Mouse (Mus musculus) bone marrow, adult 2 months (tissue): ENCODE data around the gene H2afj. TPM values are rescaled to one million over a fixed set of nuclear protein-coding genes. Genes with fewer than 3 reads are reported as not detected.
"Not testable (repeated sequence)": the region's sequence is repeated elsewhere in the genome, so short reads cannot be mapped to it uniquely, and the experiment has no call there.

Source experiments
- H3K27ac ChIP-seq: fragments of 200-500 bp; 2 replicates; pipeline ENCODE4 v1.5.1; 2012; ENCODE audit warnings: low read depth, mild to moderate bottlenecking, control low read depth, inconsistent platforms, low read length; ENCODE audit not compliant: control insufficient read depth, poor library complexity, insufficient read depth
- H3K4me1 ChIP-seq: fragments of 200-500 bp; 2 replicates; pipeline ENCODE4 v1.6.1; 2011; ENCODE audit warnings: low read length; ENCODE audit not compliant: control insufficient read depth, insufficient read depth
- H3K4me3 ChIP-seq: fragments of 200-500 bp; replicated peaks from 2 replicates; pipeline ENCODE3; 2011; ENCODE audit warnings: mild to moderate bottlenecking, low read depth, low read length, control low read depth; ENCODE audit not compliant: control insufficient read depth
- CTCF ChIP-seq: fragments of 200-500 bp; IDR thresholded peaks from 2 replicates; pipeline ENCODE4 v1.5.1; 2011; ENCODE audit warnings: low read length, control low read depth; ENCODE audit not compliant: control insufficient read depth, insufficient read depth
- POLR2A ChIP-seq: fragments of 200-500 bp; IDR thresholded peaks from 2 replicates; pipeline ENCODE4 v1.6.1; 2011; ENCODE audit warnings: low read depth, mild to moderate bottlenecking, control low read depth, low read length, borderline replicate concordance; ENCODE audit not compliant: control insufficient read depth
- WGBS: fragments of 180-500 bp; shearing (Covaris S2); methylation state at CpG from one replicate; pipeline ENCODE4 v1.1.7; 2018; 5-methylcytosine and 5-hydroxymethylcytosine counted together
- polyA plus RNA-seq: library from polyadenylated mRNA; stranded (reverse); fragments of >200 nt; gene quantifications from 2 replicates; pipeline ENCODE4 v1.2.4, GENCODE M21; 2011; ENCODE audit warnings: low replicate concordance; ENCODE audit not compliant: missing spikeins, insufficient read depth, insufficient read length

Gene H2afj
- polyA plus RNA-seq, 1 experiment = 78.9 TPM

DNA sequence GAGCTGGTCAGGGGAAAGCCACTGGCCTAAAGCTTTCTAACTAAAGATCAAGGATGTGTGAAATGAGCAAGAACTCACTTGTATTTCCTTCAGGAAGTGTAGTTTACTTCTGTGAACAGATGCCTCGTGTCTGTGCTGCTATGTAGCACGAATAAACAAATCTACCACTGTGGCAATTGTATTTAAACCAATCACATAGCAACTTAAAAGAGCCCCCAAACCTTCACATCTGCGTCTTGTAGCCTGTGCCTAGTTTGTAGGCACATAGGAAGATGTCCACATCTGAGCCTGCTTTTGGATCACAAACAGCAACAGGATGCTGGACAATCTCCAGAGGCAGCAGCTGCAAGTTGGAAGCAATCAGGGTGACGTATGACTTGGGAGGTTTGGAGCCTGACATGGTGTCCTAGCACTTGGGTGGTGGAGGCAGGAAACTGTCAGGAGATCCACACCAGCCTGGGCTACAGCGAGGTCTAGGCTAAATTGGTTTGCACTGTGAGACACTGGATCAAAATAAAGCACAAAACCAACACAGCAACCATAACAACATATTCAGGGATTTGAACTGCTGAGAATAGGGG lies 18.6 kb upstream of the H2afj start:
- Histone ChIP-seq H3K4me3 (no peak overlapping the region), H3K27ac (no peak overlapping the region), H3K4me1 (peaks cover 1% of the 10 kb centered on the region; the same call in 1 of the 2 replicates)
- TF ChIP-seq POLR2A (no peak), CTCF (no peak)
- WGBS = 62% methylated on average over 5 of the region's 5 CpGs

DNA sequence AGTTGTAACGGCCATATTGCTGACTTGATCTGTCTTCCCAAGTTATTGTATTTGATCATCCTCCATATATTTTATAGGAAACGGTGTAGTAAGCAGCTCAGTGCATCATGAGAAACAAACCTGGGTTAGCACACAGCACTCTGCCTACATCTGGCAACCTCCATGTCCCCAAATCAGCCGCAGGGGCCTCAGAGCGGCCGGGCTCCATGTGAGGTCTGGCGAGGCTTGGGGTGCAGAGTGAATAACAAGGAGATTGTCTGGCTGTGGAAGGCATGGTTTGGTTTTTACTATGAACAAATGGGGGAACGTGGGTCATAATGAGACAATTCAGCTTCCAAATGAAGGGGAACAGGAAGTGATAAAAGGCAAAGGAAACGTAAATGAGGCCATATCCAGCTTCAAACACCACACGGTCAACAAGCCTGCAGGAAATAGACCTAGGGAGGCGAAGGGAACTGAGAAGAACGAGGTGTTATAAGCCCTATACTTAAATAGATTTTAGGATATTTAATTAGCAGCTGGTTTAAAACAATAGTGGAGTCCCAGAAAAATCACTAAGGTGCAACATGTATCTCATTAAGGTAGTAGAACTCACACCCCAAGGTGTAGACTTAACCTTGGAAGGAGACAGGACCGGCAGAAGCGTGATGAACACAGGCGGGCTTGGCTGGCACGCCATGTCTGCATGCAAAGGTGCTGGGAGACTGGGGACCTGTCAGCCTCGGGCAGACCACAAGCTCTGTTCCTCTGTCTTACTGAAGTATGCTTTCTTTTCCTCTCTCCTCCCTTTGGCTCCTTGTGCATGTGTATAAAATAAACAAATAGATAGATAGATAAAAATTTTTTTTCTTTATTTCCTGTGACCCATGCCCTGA lies 14.9 kb upstream of the H2afj start:
- 27% methylated on average over 16 of the region's 16 CpGs for WGBS
- no peak overlapping the region for H3K4me3 ChIP-seq
- no peak overlapping the region for H3K27ac ChIP-seq

GRCm38 (mm10) chr6:136793831-136794525 lies 14.1 kb upstream of the H2afj start:
- Histone ChIP-seq H3K4me3 (no peak overlapping the region), H3K4me1 (no peaks in the 10 kb centered on the region; the same call in 1 of the 2 replicates), H3K27ac (no peak overlapping the region)
- TF ChIP-seq CTCF = no peak
- TF ChIP-seq POLR2A = no peak
- 1% methylated on average over 24 of the region's 24 CpGs for WGBS

More for the DNA sequence above, 14.9 kb upstream of the H2afj start:
- H3K4me1 ChIP-seq = no peaks in the 10 kb centered on the region; the same call in 1 of the 2 replicates
- no peak for TF ChIP-seq CTCF
- no peak for TF ChIP-seq POLR2A

DNA sequence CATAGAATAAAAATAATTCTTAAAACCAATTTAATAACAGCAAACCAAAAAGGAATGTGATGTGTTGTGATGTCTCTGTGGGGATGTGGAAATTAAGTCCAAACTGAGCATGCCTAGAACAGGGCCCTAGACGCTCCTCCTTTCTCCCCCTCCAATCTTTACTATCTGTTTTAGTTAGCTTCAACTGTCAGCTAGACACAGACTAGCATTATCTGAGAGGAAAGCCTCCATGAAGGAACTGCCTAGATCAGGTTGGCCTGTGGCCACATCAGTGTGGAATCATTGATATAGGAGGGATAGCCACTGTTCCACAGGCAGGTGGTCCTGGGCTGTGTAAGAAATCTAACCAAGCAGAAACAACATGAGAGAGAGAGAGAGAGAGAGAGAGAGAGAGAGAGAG lies 12.9 kb upstream of the H2afj start:
- Histone ChIP-seq H3K4me3 (no peak overlapping the region), H3K4me1 (no peaks in the 10 kb centered on the region; the same call in 1 of the 2 replicates), H3K27ac (no peak overlapping the region)
- 59% methylated on average over 1 of the region's 1 CpGs for WGBS
- no peak for TF ChIP-seq CTCF
- no peak for TF ChIP-seq POLR2A

- no peaks in the 10 kb centered on the region; the same call in 1 of the 2 replicates for H3K4me1 ChIP-seq
- 82% methylated on average over 6 of the region's 6 CpGs for WGBS
- TF ChIP-seq POLR2A (no peak), CTCF (no peak)
Measured at GRCm38 (mm10) chr6:136795850-136796249, 12.2 kb upstream of the H2afj start.

GRCm38 (mm10) chr6:136797874-136798693 lies 10.0 kb upstream of the H2afj start:
- H3K27ac ChIP-seq = peak overlapping the region; percentile 79
- H3K4me3 ChIP-seq = peak overlapping the region; percentile 59
- 75% methylated on average over 3 of the region's 3 CpGs for WGBS
- H3K4me1 ChIP-seq = not testable (repeated sequence)

More at GRCm38 (mm10) chr6:136795850-136796249, 12.2 kb upstream of the H2afj start:
- H3K27ac ChIP-seq = no peak overlapping the region
- H3K4me3 ChIP-seq = no peak overlapping the region

- 91% methylated on average over 8 of the region's 8 CpGs for WGBS
- no peak overlapping the region for H3K27ac ChIP-seq
- TF ChIP-seq CTCF = no peak
- TF ChIP-seq POLR2A = no peak
- no peak overlapping the region for H3K4me3 ChIP-seq
- H3K4me1 ChIP-seq = no peaks in the 10 kb centered on the region; the same call in 1 of the 2 replicates
Measured at GRCm38 (mm10) chr6:136800710-136801109, 7.3 kb upstream of the H2afj start.
